Mouse (Mus musculus) hindbrain, embryonic 10.5 days (tissue): ENCODE data around the gene Nrxn3. TPM values are rescaled to one million over a fixed set of nuclear protein-coding genes. Genes with fewer than 3 reads are reported as not detected.

Experiments
- DNase-seq: peaks from one replicate; pipeline ENCODE4 v3.0.0-alpha.2; 2017; ENCODE audit warnings: low spot score
- H3K27ac ChIP-seq: fragments of 300-500 bp; sonication (generic); 2 replicates; pipeline ENCODE4 v1.5.1; 2016; ENCODE audit warnings: mild to moderate bottlenecking, moderate library complexity
- H3K27me3 ChIP-seq: fragments of 300-500 bp; sonication (generic); 2 replicates; pipeline ENCODE4 v1.6.1; 2016; ENCODE audit warnings: mild to moderate bottlenecking; ENCODE audit not compliant: poor library complexity, insufficient read depth, severe bottlenecking
- H3K36me3 ChIP-seq: fragments of 300-500 bp; sonication (generic); 2 replicates; pipeline ENCODE4 v1.6.1; 2016; ENCODE audit warnings: mild to moderate bottlenecking, moderate library complexity
- H3K4me1 ChIP-seq: fragments of 300-500 bp; sonication (generic); replicated peaks from 2 replicates; pipeline ENCODE4 v1.6.1; 2016; ENCODE audit warnings: mild to moderate bottlenecking
- H3K4me3 ChIP-seq: fragments of 300-500 bp; sonication (generic); 2 replicates; pipeline ENCODE4 v1.5.1; 2016; ENCODE audit warnings: mild to moderate bottlenecking, moderate library complexity
- H3K9me3 ChIP-seq: fragments of 300-500 bp; sonication (generic); 2 replicates; pipeline ENCODE4 v1.6.1; 2016; ENCODE audit warnings: mild to moderate bottlenecking, moderate library complexity
- WGBS: fragments of 180-500 bp; shearing (Covaris S2); methylation state at CpG from one replicate; pipeline ENCODE4 v1.1.7; 2016; 5-methylcytosine and 5-hydroxymethylcytosine counted together
- polyA plus RNA-seq: library from polyadenylated mRNA; unstranded; fragments of >200 nt; fragmentation: Nextera tagmentation; extraction: Ambion mirVana; gene quantifications from 2 replicates; pipeline ENCODE4 v1.2.1, GENCODE M21; 2016

Gene Nrxn3
- polyA plus RNA-seq, 1 experiment from 2014 or later = 23.5 TPM

DNA sequence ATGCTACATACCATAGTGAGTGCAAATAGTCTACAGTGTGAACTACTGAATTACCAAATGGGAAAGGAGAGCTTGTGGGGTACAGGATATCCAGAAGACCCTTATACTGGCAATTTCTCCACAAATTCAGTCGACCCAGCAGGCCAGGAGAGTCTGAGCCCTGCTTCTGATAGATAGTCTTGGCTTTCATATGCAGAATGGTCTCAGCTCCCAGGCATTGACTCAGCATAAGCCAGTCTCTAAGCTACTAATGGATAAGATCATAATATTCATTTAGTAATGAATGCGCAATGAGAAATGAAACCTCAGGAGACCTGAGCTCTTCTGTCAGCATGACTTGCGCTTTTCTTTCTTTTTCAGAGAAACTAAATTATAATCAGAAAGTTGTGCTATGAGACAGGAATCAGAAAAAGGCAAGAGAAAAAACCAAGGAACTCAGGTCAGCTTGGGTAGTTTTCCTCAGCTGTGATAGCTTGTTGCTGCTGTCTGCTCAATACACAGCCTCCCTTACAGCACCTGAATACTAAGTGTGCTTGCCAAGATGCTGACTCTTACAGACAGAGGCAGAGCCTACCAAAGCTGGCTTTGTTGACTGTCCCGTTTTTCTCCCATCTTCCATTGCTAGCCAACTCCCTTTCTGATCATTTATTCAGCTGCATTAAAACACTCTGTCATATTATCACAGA lies 567.1 kb downstream of the Nrxn3 start:
- no peak for DNase-seq
- Histone ChIP-seq H3K27ac (no peak overlapping the region), H3K9me3 (no peaks in the 10 kb centered on the region), H3K4me3 (no peak overlapping the region), H3K27me3 (no peaks in the 10 kb centered on the region), H3K36me3 (no peaks in the 10 kb centered on the region), H3K4me1 (peaks cover 23% of the 10 kb centered on the region)
- 74% methylated on average over 4 of the region's 4 CpGs for WGBS

DNA sequence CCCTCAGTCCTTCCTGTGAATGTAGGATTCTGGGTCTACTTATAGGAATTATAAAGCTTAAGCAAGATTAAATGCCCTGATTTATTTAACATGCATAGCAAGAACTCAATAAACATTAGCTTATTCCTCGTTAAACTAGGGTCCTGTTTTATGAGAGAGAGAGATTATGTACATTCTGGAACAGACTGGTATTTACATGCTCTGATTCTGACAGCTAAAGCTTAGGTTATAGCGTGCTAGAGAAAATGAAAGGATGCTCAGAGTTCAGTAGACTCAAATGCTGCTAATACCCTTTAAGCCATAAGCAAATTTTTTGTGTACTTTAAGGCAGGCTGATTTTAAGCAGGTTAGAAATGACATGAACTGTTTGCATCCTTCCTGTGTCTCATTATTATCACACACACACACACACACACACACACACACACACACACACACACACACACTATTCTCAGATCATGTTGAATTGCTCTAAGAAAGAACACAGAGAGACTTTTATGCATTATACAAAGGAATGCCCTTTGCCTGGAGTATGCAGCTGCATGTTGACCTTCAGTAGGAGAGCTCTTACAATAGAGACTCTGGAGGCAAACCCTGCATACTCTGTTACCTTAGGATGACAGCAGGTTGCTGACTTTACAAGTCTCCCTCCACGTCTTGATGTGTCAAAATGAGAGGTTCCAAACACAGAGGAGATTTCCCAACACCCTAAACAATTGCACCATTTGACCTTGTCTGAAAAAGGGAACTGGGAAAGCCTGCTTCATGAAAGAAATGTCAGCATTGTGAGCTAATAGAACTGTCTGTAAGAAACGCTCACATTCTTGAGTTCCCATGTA lies 568.3 kb downstream of the Nrxn3 start:
- peaks cover 23% of the 10 kb centered on the region for H3K4me1 ChIP-seq
- no peaks in the 10 kb centered on the region for H3K9me3 ChIP-seq
- no peak overlapping the region for H3K27ac ChIP-seq
- no peak overlapping the region for H3K4me3 ChIP-seq
- H3K36me3 ChIP-seq = no peaks in the 10 kb centered on the region
- no peaks in the 10 kb centered on the region for H3K27me3 ChIP-seq
- peak; percentile 15 for DNase-seq
- WGBS = 51% methylated on average over 4 of the region's 4 CpGs

DNA sequence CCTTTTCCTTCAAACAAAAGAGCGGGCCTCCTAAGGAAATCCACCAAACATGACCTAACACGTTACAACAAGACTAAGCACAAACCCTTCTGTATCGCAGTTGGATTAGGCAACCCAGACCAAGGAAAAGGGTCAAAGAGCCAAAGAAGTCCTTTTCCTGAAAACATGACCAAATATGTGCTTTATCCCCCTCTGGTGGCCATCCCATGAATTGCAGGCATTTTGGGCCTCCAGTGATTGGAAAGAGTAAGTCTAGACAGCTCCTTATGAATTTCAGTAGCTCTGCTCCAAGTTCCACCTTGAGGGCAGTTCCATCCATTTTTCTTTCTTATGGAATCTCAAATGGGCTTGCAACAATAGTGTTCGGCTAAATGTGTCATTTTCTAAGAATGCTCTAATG lies 579.3 kb downstream of the Nrxn3 start:
- no peaks in the 10 kb centered on the region for H3K36me3 ChIP-seq
- no peaks in the 10 kb centered on the region for H3K27me3 ChIP-seq
- no peaks in the 10 kb centered on the region for H3K9me3 ChIP-seq
- H3K4me1 ChIP-seq = no peaks in the 10 kb centered on the region
- peak; percentile 82 for DNase-seq
- 48% methylated on average over 4 of the region's 4 CpGs for WGBS
- no peak overlapping the region for H3K4me3 ChIP-seq
- no peak overlapping the region for H3K27ac ChIP-seq

- 89% methylated on average over 1 of the region's 1 CpGs for WGBS
- Histone ChIP-seq H3K27ac (no peak overlapping the region), H3K4me1 (no peaks in the 10 kb centered on the region), H3K36me3 (no peaks in the 10 kb centered on the region), H3K4me3 (no peak overlapping the region), H3K9me3 (no peaks in the 10 kb centered on the region), H3K27me3 (no peaks in the 10 kb centered on the region)
- no peak for DNase-seq
These were observed 587.5 kb downstream of the Nrxn3 start for GRCm38 (mm10) chr12:89310200-89310599.

- H3K27me3 ChIP-seq = no peaks in the 10 kb centered on the region
- H3K4me3 ChIP-seq = no peak overlapping the region
- peak; percentile 38 for DNase-seq
- H3K4me1 ChIP-seq = no peaks in the 10 kb centered on the region
- no peak overlapping the region for H3K27ac ChIP-seq
- WGBS = 35% methylated on average over 1 of the region's 1 CpGs
- no peaks in the 10 kb centered on the region for H3K9me3 ChIP-seq
- H3K36me3 ChIP-seq = no peaks in the 10 kb centered on the region
These were observed 589.9 kb downstream of the Nrxn3 start for GRCm38 (mm10) chr12:89312586-89312985.

GRCm38 (mm10) chr12:89325864-89326560 lies 603.3 kb downstream of the Nrxn3 start:
- H3K9me3 ChIP-seq = no peaks in the 10 kb centered on the region
- no peak overlapping the region for H3K4me3 ChIP-seq
- DNase-seq = peak; percentile 6
- no peak overlapping the region for H3K27ac ChIP-seq
- 0 out of 2 replicates have a peak, but pooled peaks cover 5% of the 10 kb centered on the region for H3K4me1 ChIP-seq
- no peaks in the 10 kb centered on the region for H3K27me3 ChIP-seq
- 38% methylated on average over 8 of the region's 8 CpGs for WGBS
- H3K36me3 ChIP-seq = no peaks in the 10 kb centered on the region

DNA sequence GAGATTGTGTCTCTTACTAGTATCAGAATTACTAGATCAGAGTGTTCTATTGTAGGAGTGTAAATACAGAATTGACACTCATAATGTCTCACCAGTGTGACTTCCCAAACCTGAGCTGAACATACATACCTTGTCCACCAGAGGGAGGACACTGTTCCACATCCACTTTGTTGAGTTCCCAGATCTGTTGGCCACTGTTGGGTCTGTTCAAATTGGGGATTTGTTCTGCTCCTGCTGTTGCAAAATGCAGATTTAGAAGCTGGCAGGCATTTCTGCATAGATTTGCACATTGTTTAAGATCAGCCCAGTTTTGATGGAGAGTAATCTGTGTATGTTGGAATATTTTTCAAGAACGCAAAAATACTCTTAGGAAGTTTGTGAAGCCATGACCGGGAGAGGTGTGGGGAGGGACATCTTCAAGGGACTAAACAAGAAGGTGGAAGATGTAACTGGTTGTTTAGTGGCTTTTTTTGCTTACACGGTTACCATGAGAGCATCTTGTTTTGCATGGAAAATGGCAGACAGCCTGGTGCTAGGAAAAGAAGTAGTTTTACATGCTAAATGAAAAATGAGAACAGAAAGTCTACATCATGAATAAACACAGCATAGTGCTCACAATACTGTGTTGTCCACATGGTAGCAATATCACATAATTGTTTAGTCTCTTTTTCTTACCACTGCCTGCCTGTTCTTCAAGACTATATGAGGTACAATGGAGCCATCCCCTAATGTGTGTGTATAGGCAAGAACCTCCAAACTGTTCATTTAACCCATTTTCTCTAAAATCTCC lies 609.0 kb downstream of the Nrxn3 start:
- Histone ChIP-seq H3K36me3 (no peaks in the 10 kb centered on the region), H3K9me3 (no peaks in the 10 kb centered on the region), H3K4me1 (no peaks in the 10 kb centered on the region), H3K4me3 (no peak overlapping the region), H3K27me3 (no peaks in the 10 kb centered on the region), H3K27ac (no peak overlapping the region)
- DNase-seq = no peak
- 90% methylated on average over 3 of the region's 3 CpGs for WGBS

- Histone ChIP-seq H3K4me3 (no peak overlapping the region), H3K27me3 (no peaks in the 10 kb centered on the region), H3K9me3 (no peaks in the 10 kb centered on the region), H3K27ac (no peak overlapping the region), H3K36me3 (no peaks in the 10 kb centered on the region), H3K4me1 (no peaks in the 10 kb centered on the region)
- 86% methylated on average over 5 of the region's 5 CpGs for WGBS
- DNase-seq = no peak
These were observed 610.8 kb downstream of the Nrxn3 start for GRCm38 (mm10) chr12:89333486-89333885.

- H3K4me3 ChIP-seq = no peak overlapping the region
- H3K27me3 ChIP-seq = no peaks in the 10 kb centered on the region
- DNase-seq = no peak
- WGBS = 81% methylated on average over 4 of the region's 4 CpGs
- H3K4me1 ChIP-seq = no peaks in the 10 kb centered on the region
- H3K9me3 ChIP-seq = no peaks in the 10 kb centered on the region
- H3K27ac ChIP-seq = no peak overlapping the region
- no peaks in the 10 kb centered on the region for H3K36me3 ChIP-seq
These were observed 642.2 kb downstream of the Nrxn3 start for GRCm38 (mm10) chr12:89364850-89365249.

DNA sequence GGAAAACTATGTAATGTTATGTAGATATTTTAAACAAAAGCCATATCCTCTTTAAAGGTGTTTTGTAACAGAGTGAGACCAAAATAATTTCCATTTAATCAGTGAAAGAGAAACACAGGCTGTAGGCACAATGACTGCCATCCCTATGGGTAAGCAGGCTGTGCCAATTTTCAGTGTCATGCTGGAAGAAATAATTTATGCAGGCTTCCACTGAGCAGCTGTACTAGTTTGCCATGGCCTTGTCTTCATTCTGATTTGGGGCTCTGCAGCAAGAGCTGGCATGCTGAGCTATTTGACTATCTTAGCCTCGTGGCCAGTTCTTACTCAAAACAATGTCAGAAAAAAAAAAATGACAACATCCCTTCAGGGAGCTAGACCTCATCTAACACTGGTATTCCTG lies 647.3 kb downstream of the Nrxn3 start:
- H3K9me3 ChIP-seq = no peaks in the 10 kb centered on the region
- no peak overlapping the region for H3K27ac ChIP-seq
- no peaks in the 10 kb centered on the region for H3K36me3 ChIP-seq
- DNase-seq = no peak
- no peaks in the 10 kb centered on the region for H3K27me3 ChIP-seq
- H3K4me3 ChIP-seq = no peak overlapping the region
- H3K4me1 ChIP-seq = no peaks in the 10 kb centered on the region
- WGBS = 24% methylated on average over 1 of the region's 1 CpGs

DNA sequence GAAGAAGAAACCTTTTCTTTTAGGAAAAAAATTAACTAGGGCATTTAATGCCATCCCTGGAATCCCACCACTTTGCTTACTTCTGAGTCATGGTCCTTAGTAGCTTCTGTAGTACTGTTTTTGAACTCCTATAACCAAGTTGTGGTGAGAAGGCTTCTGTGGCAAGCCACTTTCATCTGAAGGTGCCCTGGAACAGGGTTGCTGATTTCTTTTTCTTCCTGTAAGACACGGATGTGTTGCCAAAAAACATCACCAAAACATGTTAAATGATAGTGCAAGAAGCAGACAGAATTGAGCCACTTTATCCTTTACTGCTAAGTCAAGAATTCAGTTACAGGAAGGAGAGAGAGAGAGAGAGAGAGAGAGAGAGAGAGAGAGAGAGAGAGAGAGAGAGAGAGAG lies 653.9 kb downstream of the Nrxn3 start:
- no peak for DNase-seq
- no peak overlapping the region for H3K4me3 ChIP-seq
- H3K9me3 ChIP-seq = no peaks in the 10 kb centered on the region
- 0 out of 2 replicates have a peak, but pooled peaks cover 4% of the 10 kb centered on the region for H3K4me1 ChIP-seq
- H3K36me3 ChIP-seq = no peaks in the 10 kb centered on the region
- H3K27me3 ChIP-seq = no peaks in the 10 kb centered on the region
- 74% methylated on average over 1 of the region's 1 CpGs for WGBS
- H3K27ac ChIP-seq = no peak overlapping the region

GRCm38 (mm10) chr12:89377051-89377643 lies 654.5 kb downstream of the Nrxn3 start:
- no peak overlapping the region for H3K27ac ChIP-seq
- no peaks in the 10 kb centered on the region for H3K9me3 ChIP-seq
- H3K27me3 ChIP-seq = no peaks in the 10 kb centered on the region
- WGBS = 67% methylated on average over 5 of the region's 5 CpGs
- 0 out of 2 replicates have a peak, but pooled peaks cover 4% of the 10 kb centered on the region for H3K4me1 ChIP-seq
- H3K36me3 ChIP-seq = no peaks in the 10 kb centered on the region
- DNase-seq = no peak
- H3K4me3 ChIP-seq = no peak overlapping the region
